Mouse (Mus musculus): ENCODE data around the gene Sar1b. TPM values are rescaled to one million over a fixed set of nuclear protein-coding genes. Genes with fewer than 3 reads are reported as not detected.

Gene Sar1b
- total and polyA plus RNA-seq, 2 experiments from 2014 or later = 118 to 235 TPM

- Histone ChIP-seq H3K27ac (no peak overlapping the region), H3K4me3 (ENCODE audit: low read length) (no peak overlapping the region), H3K4me2 (ENCODE audit: low read depth, low read length) (no peak overlapping the region), H3K9me3 (ENCODE audit: low read length) (no peaks in the 10 kb centered on the region), H3K36me3 (ENCODE audit: insufficient read depth, low read length) (peaks cover 9% of the 10 kb centered on the region; the same call in 1 of the 2 replicates), H3K4me1 (ENCODE audit: insufficient read depth, low read length) (0 out of 2 replicates have a peak, but pooled peaks cover 5% of the 10 kb centered on the region), H3K9ac (replicated peaks; ENCODE audit: low read length) (no peak overlapping the region), H3K27me3 (ENCODE audit: insufficient read depth, low read length) (no peaks in the 10 kb centered on the region)
- WGBS = 81% methylated on average over 3 of the region's 3 CpGs
- no peak for DNase-seq (ENCODE audit: low spot score)
- TF ChIP-seq CTCF (IDR thresholded peaks at IDR 0.05; ENCODE audit: low read depth) = no peak
- ATAC-seq = no peak; the same call in 1 of the 2 replicates
Observed at GRCm38 (mm10) chr11:51823963-51824753, 60.7 kb downstream of the Sar1b start.

DNA sequence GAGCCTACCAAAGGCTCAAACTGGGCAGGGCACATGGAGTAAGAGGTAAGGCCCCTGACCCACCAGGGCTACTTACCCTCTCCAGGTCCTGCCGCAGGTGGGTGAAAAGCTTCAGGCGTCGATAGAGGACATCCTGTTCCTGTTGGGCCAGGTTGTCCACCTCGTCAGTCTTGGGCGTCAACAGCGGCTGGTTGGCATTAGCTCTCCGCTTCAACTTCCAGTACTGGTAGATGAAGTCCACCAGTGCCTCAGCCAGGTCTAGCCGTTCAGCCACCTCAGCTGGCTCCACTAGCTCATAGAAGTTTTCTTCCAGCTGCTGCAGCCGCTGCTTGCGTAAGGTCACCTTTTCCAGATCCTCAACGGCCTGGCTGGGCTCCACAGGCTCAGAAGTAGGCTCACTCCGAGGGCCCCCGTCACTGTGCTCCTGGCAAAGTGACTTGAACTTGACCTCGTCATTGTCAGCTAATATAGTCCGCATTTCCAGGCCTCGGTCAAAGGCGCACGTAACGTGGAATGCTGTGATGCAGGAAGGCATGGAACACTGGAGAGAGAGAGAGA lies 61.5 kb downstream of the Sar1b start:
- Histone ChIP-seq H3K9me3 (ENCODE audit: low read length) (no peaks in the 10 kb centered on the region), H3K27me3 (ENCODE audit: insufficient read depth, low read length) (no peaks in the 10 kb centered on the region), H3K4me3 (ENCODE audit: low read length) (no peak overlapping the region), H3K9ac (replicated peaks; ENCODE audit: low read length) (no peak overlapping the region), H3K4me1 (ENCODE audit: insufficient read depth, low read length) (0 out of 2 replicates have a peak, but pooled peaks cover 5% of the 10 kb centered on the region), H3K36me3 (ENCODE audit: insufficient read depth, low read length) (peaks cover 9% of the 10 kb centered on the region; the same call in 1 of the 2 replicates), H3K4me2 (ENCODE audit: low read depth, low read length) (no peak overlapping the region), H3K27ac (no peak overlapping the region)
- WGBS = 91% methylated on average over 19 of the region's 19 CpGs
- ATAC-seq = no peak
- DNase-seq (ENCODE audit: low spot score) = no peak
- no peak for TF ChIP-seq CTCF (IDR thresholded peaks at IDR 0.05; ENCODE audit: low read depth)

- 45% methylated on average over 4 of the region's 4 CpGs for WGBS
- no peaks in the 10 kb centered on the region for H3K27me3 ChIP-seq (ENCODE audit: insufficient read depth, low read length)
- 0 out of 2 replicates have a peak overlapping the region, but pooled peaks have one; percentile 32 for H3K27ac ChIP-seq
- H3K4me2 ChIP-seq (ENCODE audit: low read depth, low read length) = no peak overlapping the region
- ATAC-seq (peak; percentile 93), DNase-seq (ENCODE audit: low spot score) (peak; percentile 83)
- H3K4me1 ChIP-seq (ENCODE audit: insufficient read depth, low read length) = peaks cover 10% of the 10 kb centered on the region; the same call in 1 of the 2 replicates
- no peak overlapping the region for H3K9ac ChIP-seq (replicated peaks; ENCODE audit: low read length)
- no peaks in the 10 kb centered on the region for H3K9me3 ChIP-seq (ENCODE audit: low read length)
- TF ChIP-seq CTCF (IDR thresholded peaks at IDR 0.05; ENCODE audit: low read depth) = no peak
- no peak overlapping the region for H3K4me3 ChIP-seq (ENCODE audit: low read length)
- H3K36me3 ChIP-seq (ENCODE audit: insufficient read depth, low read length) = 0 out of 2 replicates have a peak, but pooled peaks cover 4% of the 10 kb centered on the region
Observed at GRCm38 (mm10) chr11:51831962-51832909, 68.7 kb downstream of the Sar1b start.

DNA sequence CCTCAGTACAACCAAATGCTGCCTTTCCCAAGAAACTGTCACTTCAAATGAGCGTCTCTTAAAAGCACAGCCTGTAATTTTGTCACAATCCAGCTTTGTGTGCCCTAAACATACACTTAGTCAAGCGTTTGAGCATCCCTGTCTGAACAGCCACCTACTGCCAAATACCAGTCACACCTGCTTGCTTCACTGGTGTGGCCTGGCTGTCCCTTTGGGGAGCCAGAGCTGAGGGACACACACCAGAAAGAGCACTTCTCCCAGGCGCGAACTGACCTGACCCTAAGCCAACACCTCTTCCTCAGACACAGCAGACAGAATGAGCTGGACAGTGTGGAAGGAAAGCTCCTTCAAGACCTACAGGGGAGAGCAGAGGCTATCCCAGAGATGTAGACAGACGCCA lies 69.5 kb downstream of the Sar1b start:
- 67% methylated on average over 5 of the region's 5 CpGs for WGBS

GRCm38 (mm10) chr11:51833393-51834066 lies 70.0 kb downstream of the Sar1b start:
- Histone ChIP-seq H3K9ac (replicated peaks; ENCODE audit: low read length) (no peak overlapping the region), H3K4me1 (ENCODE audit: insufficient read depth, low read length) (peaks cover 10% of the 10 kb centered on the region; the same call in 1 of the 2 replicates), H3K4me2 (ENCODE audit: low read depth, low read length) (no peak overlapping the region), H3K36me3 (ENCODE audit: insufficient read depth, low read length) (0 out of 2 replicates have a peak, but pooled peaks cover 4% of the 10 kb centered on the region), H3K9me3 (ENCODE audit: low read length) (no peaks in the 10 kb centered on the region), H3K4me3 (ENCODE audit: low read length) (no peak overlapping the region), H3K27ac (0 out of 2 replicates have a peak overlapping the region, but pooled peaks have one; percentile 32), H3K27me3 (ENCODE audit: insufficient read depth, low read length) (no peaks in the 10 kb centered on the region)
- ATAC-seq (no peak), DNase-seq (ENCODE audit: low spot score) (no peak)
- 93% methylated on average over 10 of the region's 10 CpGs for WGBS
- TF ChIP-seq CTCF (IDR thresholded peaks at IDR 0.05; ENCODE audit: low read depth) = no peak

More for the DNA sequence above, 69.5 kb downstream of the Sar1b start:
- Histone ChIP-seq H3K4me2 (ENCODE audit: low read depth, low read length) (no peak overlapping the region), H3K27ac (0 out of 2 replicates have a peak overlapping the region, but pooled peaks have one; percentile 32), H3K4me3 (ENCODE audit: low read length) (no peak overlapping the region), H3K36me3 (ENCODE audit: insufficient read depth, low read length) (0 out of 2 replicates have a peak, but pooled peaks cover 4% of the 10 kb centered on the region), H3K9me3 (ENCODE audit: low read length) (no peaks in the 10 kb centered on the region), H3K4me1 (ENCODE audit: insufficient read depth, low read length) (peaks cover 10% of the 10 kb centered on the region; the same call in 1 of the 2 replicates), H3K9ac (replicated peaks; ENCODE audit: low read length) (no peak overlapping the region), H3K27me3 (ENCODE audit: insufficient read depth, low read length) (no peaks in the 10 kb centered on the region)
- no peak for TF ChIP-seq CTCF (IDR thresholded peaks at IDR 0.05; ENCODE audit: low read depth)
- DNase-seq (ENCODE audit: low spot score) = no peak
- ATAC-seq = no peak

DNA sequence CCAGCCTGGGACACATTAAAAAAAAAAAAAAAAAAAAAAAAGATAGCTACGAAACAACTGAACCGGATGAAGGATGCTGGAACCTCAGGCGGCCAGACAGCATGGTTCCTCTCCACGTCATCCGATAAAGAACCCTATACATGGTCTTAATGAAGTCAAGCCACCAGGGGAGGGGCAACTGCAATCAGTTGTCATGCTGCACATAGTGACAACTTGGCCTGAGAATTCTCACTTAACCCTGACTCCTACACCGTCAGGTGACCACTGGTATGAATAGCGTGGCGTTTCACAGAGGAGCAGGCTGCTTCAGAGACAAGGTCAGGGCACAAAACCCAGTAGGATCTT lies 70.6 kb downstream of the Sar1b start:
- no peaks in the 10 kb centered on the region for H3K27me3 ChIP-seq (ENCODE audit: insufficient read depth, low read length)
- no peaks in the 10 kb centered on the region for H3K9me3 ChIP-seq (ENCODE audit: low read length)
- no peak for DNase-seq (ENCODE audit: low spot score)
- no peak for ATAC-seq
- no peak overlapping the region for H3K27ac ChIP-seq
- no peak overlapping the region for H3K4me3 ChIP-seq (ENCODE audit: low read length)
- H3K36me3 ChIP-seq (ENCODE audit: insufficient read depth, low read length) = 0 out of 2 replicates have a peak, but pooled peaks cover 4% of the 10 kb centered on the region
- H3K4me2 ChIP-seq (ENCODE audit: low read depth, low read length) = no peak overlapping the region
- no peak overlapping the region for H3K9ac ChIP-seq (replicated peaks; ENCODE audit: low read length)
- H3K4me1 ChIP-seq (ENCODE audit: insufficient read depth, low read length) = peaks cover 10% of the 10 kb centered on the region; the same call in 1 of the 2 replicates
- no peak for TF ChIP-seq CTCF (IDR thresholded peaks at IDR 0.05; ENCODE audit: low read depth)
- 84% methylated on average over 8 of the region's 8 CpGs for WGBS

Data from hindbrain, postnatal 0 days (tissue).